Mouse (Mus musculus) left cerebral cortex, adult 8-10 months (tissue): ENCODE results near the gene Rin2. TPM values are rescaled to one million over a fixed set of nuclear protein-coding genes. Genes with fewer than 3 reads are reported as not detected.
"Not testable (repeated sequence)": the region's sequence is repeated elsewhere in the genome, so short reads cannot be mapped to it uniquely, and the experiment has no call there.

ENCODE experiments used
- DNase-seq, 2 experiments: peaks; one replicate each; pipeline ENCODE4 v3.0.0; 2022; ENCODE audit warnings: low spot score in 2 of 2
- microRNA-seq, 2 experiments: library from miRNA; unstranded; fragments of <30 nt; microRNA quantifications; one replicate each; pipeline ENCODE4 v1.2.0; 2022
- total RNA-seq, 4 experiments: library from RNA; stranded (reverse); gene quantifications; 2 replicates each; pipeline ENCODE4 v1.2.4; 2022

Rin2 gene
- total RNA-seq, 4 experiments from 2014 or later: 21.7 to 35.6 (median 25.8) TPM

DNA sequence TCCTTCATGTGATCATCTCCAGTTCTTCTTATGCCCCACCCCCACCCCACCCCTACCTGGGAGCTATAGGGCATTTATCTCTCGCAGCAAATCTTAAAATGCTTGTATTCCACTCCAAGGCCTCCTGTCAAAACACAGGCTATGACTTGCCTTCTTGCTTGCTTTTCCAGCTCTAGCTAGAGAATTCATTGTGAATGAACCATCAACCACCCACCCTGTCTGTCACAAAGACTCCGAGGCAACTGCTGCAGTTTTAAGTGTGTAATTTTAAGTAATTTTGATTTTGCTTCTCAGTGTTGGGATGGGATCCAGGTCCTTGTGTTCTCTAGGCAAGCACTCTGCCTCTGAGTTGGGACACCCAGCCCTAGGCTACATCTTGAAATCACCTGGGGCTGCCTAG lies 215.6 kb downstream of the Rin2 start:
- DNase-seq: no peak

DNA sequence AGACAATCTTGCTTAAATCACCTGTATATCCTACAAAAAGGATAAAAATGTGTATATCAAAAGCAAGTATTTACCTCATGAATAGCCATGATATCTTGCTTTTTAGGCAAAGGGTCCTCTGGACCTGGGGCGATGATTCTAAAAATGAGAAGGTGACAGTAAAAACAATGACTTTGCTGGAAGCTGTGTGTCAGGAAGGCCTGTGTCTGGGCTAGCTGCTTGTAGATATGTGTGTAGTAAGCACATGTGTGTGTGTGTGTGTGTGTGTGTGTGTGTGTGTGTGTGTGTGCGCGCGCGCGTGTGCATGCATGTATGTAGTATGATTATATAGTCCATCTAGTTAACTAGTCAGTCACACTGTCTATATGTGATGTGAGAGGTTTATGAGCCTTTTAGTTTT lies 218.7 kb downstream of the Rin2 start:
- no peak for DNase-seq

DNA sequence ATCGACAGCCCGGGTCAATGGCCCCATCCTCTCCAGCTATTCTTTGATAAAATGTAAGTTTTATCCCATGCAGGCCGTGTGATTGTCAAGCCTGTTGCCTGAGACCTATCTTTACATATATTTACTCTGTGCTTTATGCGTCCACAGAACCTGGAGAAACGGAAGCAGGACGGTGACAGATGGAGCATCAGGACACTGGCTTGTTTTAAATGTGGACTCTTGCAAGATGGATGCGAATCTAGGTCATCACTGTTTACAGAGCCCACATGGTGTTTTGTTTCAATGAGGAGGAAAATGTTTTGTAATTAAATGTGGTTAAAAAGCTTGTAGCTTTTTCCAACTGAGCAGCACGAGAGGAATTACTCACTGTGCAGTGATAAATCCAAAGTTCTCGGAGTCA lies 223.1 kb downstream of the Rin2 start:
- no peak for DNase-seq

DNA sequence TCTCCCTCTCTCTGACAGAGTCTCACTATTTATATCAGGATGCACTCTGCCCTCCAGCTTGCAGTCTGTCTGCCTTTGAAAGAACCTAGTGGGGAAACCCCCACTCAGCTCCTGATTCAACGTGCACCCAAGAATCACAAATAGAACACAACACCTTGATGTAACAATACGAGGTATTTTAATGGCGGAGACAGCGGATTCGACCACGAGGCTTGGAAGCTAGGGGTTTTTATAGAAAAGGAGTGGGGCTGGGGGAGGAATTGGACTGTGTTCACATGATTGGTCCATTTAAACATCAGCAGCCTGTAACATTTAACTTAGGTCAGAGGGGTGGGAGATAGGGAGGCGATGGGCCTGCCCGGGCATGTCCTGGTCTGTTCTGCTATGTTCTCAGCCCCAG lies 225.3 kb downstream of the Rin2 start:
- not testable (repeated sequence) for DNase-seq

DNA sequence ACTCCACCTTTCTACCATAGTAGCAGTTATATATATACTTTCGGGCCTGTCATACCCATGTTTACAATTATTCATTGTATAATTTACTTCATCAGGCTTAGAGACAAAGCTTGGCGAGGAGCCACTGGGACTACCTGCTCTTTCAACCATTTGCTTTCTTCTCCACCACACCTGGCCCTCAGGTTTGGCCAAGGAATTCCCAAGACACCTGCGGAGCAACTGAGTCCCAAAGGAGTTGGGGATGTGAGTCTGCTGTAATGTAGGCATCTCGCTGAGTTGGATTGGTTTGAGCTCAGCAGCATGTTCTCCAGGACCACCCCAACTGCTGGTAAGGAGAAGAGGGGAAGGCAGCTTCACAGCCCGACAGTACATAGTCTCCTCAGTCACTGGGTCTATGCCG lies 226.8 kb downstream of the Rin2 start, which contains the start of gene Naa20:
Naa20 (plus strand) TSS at position 239 of the 400 bp plus-strand sequence.
- DNase-seq: no peak

DNA sequence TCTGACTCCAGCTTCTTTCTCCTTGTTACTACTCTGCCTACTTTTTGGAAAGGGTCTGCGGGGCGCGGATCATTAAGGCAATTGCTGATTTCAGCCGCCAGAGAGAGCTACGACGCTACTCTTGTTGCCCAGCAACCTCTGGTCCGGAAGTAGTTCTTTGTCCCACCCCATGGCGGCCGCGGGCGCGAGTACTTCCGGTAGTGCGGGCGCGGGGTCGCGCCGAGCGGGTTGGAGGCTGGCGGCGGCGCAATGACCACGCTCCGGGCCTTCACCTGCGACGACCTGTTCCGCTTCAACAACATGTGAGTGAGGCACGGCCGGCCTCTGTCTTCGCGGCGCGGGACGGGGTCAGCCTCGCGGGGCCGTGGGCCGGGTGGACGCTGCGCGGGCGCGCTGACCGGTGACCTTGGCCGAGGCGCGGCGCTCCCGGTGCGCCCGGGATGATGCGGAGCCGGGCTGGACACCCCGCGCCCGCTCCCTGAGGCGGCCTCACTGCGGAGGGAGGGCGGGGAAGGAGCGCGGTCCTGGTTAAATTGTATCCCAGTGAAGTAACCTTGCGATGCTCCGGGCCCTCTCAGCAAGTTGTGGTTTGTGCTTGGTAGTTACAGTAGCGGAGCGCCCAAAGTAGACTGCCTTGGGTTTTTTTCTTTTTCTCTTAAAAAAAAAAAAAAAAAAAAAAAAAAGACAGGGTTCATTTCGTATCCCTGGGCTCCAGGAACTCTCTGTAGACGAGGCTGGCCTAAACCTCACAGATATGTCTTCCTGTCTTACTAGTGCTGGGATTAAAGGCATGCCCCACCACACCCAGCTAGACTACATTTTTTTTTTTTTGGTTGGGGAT lies 228.3 kb downstream of the Rin2 start:
- peak; percentile 83 to 85 for DNase-seq

DNA sequence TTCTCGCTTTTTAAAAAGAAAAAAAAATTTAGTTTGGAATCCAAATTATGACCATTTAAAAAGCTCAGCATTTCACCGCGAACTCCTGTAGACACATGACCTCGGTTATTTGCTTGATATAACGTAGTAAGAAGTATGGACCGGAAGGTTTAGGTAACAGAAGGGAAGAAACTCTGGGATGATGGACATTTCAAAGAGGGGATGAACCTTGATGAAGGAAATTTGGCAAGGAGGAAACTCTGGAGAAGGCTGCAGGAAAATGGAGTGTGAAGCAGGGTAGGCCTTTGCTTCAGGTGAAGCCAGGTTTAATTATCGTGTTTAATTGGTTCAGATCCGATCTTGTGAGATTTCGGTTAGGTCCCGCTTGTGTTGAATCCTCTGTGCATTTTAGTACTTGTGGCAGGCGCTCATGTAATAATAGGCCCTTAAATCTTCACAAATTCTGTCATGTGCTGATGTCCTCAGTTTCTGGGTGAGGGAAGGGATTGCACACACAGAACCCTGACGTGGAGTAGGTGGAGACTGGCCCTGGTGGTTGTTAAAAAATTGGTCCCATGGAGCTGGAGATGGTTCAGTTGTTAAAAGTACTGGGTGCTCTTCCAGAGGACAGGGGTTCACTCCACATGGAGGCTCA lies 229.1 kb downstream of the Rin2 start:
- no peak for DNase-seq

DNA sequence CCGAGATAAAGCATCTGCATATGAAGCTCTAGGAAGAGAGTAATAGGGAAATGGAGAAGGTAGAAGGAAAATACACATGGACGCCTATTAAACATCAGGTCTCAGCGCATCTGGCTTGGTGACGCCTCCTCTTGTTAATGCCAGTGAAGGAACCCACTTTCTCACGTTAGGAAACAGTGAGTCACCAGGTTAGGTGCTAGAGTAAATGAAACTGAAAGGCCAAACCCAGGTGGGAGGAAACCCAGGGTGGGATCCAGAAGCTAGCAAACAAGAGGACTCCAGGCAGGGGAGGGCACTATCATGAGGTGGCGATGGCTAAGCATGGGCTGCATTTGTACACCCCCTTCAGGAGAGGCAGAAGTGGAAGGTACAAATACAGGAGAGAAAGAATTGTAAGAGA lies 230.1 kb downstream of the Rin2 start:
- DNase-seq: no peak

DNA sequence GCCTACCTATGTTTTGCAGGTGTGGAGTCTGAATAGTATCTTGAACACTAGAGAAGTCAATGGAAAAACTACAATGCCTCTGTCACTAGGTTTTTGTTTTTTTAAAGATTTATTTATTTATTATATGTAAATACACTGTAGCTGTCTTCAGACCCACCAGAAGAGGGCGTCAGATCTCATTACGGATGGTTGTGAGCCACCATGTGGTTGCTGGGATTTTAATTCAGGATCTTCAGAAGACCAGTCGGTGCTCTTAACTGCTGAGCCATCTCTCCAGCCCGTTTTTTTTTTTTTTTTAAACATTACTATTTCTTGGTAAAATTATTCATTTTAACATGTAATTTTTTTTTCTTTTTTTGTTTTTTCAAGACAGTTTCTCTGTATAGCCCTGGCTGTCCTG lies 230.9 kb downstream of the Rin2 start:
- DNase-seq: not testable (repeated sequence)

DNA sequence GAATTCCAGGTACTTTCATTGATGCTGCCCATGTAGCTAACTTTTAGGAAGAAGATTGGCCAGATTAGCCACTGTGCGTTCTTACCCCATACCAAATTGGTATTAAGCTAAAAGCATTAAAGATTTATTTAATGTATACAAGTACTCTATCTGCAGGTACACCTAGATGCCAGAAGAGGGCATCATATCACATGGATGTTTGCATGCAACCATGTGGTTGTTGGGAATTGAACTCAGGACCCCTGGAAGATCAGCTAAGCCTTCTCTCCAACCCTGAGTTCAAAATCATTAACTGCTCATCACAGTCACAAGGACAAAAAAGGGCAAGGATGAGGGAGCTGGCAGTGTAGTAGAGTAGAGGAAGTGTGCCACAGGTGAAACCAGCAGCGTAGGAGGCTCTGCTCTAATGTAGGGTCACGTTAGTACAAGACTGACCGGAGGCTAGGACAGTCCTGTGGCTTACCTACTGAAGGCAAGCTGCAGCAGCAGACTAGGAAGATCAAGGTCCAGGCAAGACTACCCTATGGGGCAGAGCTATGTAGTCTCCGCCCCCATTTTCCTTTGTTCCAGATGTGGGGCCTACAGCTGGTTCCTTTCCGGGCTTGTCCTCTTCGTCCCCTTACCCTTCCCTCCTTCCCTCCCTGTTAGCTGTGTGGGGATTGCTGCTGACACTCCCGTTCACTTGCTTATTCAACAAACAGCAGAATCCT lies 246.1 kb downstream of the Rin2 start:
- DNase-seq: no peak

DNA sequence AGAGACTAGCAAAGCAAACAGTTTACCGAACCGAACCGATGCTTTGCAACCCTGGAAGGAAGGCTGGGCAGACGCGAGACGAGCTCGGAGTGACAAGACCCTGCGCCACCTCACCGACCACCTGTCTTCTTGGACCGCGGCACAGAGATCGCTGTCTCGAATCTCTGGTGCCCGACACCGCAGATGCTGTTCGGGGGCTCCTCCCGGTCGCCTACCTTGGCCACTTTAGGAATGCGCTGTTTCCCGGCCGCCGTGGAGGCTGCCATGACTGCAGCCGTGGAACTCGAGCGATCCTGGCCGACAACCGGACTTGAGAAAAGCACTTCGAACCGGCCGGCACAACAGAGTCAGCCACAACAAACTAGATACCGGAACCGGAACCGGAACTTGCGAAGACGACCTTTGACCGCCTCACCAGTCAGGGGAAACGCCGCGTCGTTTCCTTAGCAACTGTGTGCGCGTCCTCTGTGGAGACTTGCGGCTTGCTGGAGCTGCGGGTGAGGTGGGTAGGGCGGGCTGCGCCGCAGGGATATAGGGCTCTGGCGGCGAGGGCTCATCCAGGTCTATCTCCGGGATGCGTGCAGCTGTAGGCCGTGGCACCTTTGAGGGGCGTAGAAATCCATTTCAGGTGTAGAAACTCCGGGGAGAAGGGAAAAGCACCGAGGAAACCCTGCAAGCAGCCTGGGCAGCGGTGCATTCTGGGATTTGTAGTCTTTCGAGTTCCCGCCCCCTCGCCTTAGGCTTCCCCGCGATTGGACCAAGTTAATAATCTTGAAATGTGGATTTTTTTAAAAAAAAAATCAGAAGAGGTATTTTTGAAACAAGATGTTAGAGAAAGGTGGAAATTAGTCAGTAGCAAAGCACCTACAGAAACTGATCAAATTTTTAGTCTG lies 259.6 kb downstream of the Rin2 start, which contains the start of the genes Cfap61 and Crnkl1:
Cfap61 (plus strand) TSS at position 446 of the 893 bp plus-strand sequence.
Crnkl1 (minus strand) TSS at position 676 of the 893 bp plus-strand sequence.
- DNase-seq: peak; percentile 89 to 91

DNA sequence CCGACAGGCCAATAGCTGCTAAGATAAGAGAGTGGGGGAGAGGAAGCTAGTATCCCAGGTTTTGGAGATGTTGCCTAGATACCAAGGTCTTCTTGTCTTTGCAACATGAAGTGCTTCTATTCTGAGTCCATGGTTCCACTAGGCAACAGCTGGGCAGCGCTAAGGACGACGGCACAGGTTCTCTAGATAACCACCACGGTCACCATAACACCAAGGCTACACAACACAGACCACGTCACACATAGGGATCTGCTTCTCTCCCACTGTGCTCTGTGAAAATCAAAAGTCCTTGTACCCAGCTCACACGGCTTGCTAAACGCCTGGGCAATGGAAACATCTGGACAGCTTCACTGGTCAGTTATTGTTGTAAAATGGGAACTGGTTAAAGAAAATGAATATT lies 262.0 kb downstream of the Rin2 start:
- no peak for DNase-seq

Small RNAs within 50 kb of the gene (microRNA-seq; reads per million reads assigned to microRNA genes)
- gene Gm25026: 0 reads per million in 2 experiments

Other genes starting within 250 kb of the Rin2 start
- gene Naa20, start 226.9 kb downstream of the Rin2 start, total RNA-seq: 10 to 100 TPM; 70.6 to 78.4 (median 73.6) TPM